Mouse (Mus musculus) heart, postnatal 0 days (tissue): ENCODE measurements at regions not wholly inside any gene's neighbourhood (a gene's known extent, or its start where the extent isn't known, plus 50 kb on each side); places are given as distances from the start of the nearest gene placed in this dataset.

Experiments used
- CTCF ChIP-seq: IDR thresholded peaks from 2 replicates; pipeline ENCODE4 v1.5.1; 2016; ENCODE audit warnings: antibody characterized with exemption, control low read depth, low read depth
- EP300 ChIP-seq: IDR thresholded peaks from 2 replicates; pipeline ENCODE4 v1.6.1; 2016; ENCODE audit warnings: antibody characterized with exemption, low read depth

DNA sequence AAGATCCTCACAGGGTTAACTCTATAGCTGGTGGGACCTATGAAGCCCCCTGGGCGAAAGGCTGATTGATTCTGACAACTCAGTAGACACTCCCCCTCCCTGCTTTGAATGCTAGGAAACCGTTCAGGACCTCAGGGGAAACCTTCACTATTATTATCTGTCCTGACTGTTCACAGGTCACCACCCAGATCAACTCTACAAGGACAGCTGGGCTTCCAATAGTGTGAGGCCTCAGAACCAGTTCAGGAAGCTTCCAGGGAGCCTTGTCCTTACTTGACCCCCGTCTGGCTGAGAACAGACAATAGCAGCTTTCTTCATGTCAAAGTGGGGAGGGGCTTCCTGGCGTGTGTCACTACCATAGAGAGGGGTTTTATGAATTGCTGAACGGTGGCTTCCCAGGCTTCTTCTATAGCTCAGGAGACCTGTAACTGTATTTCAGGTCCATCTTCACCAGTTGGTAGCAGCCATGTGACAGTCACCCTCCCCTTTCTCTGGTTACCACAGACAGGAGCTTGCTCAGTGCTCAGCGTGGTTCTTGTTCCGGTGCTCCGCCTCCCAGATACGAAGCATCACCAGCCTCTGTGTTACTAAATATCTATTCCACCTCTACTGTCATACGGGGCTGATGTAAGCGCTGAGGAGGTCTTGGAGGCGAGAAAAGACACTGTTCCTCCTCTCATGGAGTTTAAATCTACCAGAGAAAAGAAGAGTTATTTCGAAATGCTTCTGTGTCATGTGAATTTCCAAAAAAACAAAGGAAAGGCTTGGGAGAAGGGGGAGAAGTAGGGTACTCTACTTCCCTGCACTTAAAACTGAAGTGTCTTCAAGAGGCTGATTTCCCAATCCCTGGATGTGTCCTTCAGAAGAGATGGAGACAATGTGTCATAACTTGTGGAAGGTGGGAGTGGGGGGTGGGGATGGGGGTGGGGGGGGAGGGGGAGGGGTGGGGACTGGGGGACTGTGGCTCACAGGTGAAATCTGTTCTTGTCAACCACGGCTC lies 96.9 kb downstream of the Vcpkmt start:
- TF ChIP-seq EP300 (0 out of 2 replicates have a peak, but pooled peaks have one; percentile 43), CTCF (no peak)
